Mouse (Mus musculus): ENCODE data around the gene 1700022I11Rik. TPM values are rescaled to one million over a fixed set of nuclear protein-coding genes. Genes with fewer than 3 reads are reported as not detected.

Gene 1700022I11Rik
- polyA plus RNA-seq, 1 experiment: not detected

- Histone ChIP-seq H3K9me3 (ENCODE audit: control insufficient read depth, low read length) (no peaks in the 10 kb centered on the region), H3K4me3 (replicated peaks) (no peak overlapping the region), H3K27me3 (ENCODE audit: control insufficient read depth) (peaks cover 51% of the 10 kb centered on the region), H3K4me1 (ENCODE audit: control insufficient read depth) (peaks cover 12% of the 10 kb centered on the region), H3K36me3 (ENCODE audit: control insufficient read depth) (no peaks in the 10 kb centered on the region)
- TF ChIP-seq GATA1 (IDR thresholded peaks at IDR 0.05; ENCODE audit: low read length) (no peak), TAL1 (IDR thresholded peaks at IDR 0.05; ENCODE audit: low read length) (no peak)
These were observed 20.2 kb upstream of the 1700022I11Rik start for GRCm38 (mm10) chr4:42949051-42949675.

- peak within 1 kb of the TSS; percentile 59 for H3K4me3 ChIP-seq (replicated peaks)
- peaks cover 12% of the 10 kb centered on the region for H3K4me1 ChIP-seq (ENCODE audit: control insufficient read depth)
- no peak for TF ChIP-seq TAL1 (IDR thresholded peaks at IDR 0.05; ENCODE audit: low read length)
- TF ChIP-seq GATA1 (IDR thresholded peaks at IDR 0.05; ENCODE audit: low read length): no peak
- no peaks in the 10 kb centered on the region for H3K36me3 ChIP-seq (ENCODE audit: control insufficient read depth)
- H3K9me3 ChIP-seq (ENCODE audit: control insufficient read depth, low read length): no peaks in the 10 kb centered on the region
- H3K27me3 ChIP-seq (ENCODE audit: control insufficient read depth): peaks cover 51% of the 10 kb centered on the region
These were observed 19.7 kb upstream of the 1700022I11Rik start, which contains the start of gene Dnajb5 for GRCm38 (mm10) chr4:42949676-42950051. Gene Dnajb5, plus strand, starts transcription at chr4:42949814.

- peak overlapping the region; percentile 59 for H3K4me3 ChIP-seq (replicated peaks)
- peaks cover 51% of the 10 kb centered on the region for H3K27me3 ChIP-seq (ENCODE audit: control insufficient read depth)
- TF ChIP-seq GATA1 (IDR thresholded peaks at IDR 0.05; ENCODE audit: low read length) (no peak), TAL1 (IDR thresholded peaks at IDR 0.05; ENCODE audit: low read length) (no peak)
- no peaks in the 10 kb centered on the region for H3K36me3 ChIP-seq (ENCODE audit: control insufficient read depth)
- H3K9me3 ChIP-seq (ENCODE audit: control insufficient read depth, low read length): no peaks in the 10 kb centered on the region
- peaks cover 12% of the 10 kb centered on the region for H3K4me1 ChIP-seq (ENCODE audit: control insufficient read depth)
These were observed 19.3 kb upstream of the 1700022I11Rik start for GRCm38 (mm10) chr4:42950065-42950558.

GRCm38 (mm10) chr4:42951206-42952195, 17.9 kb upstream of the 1700022I11Rik start:
- Histone ChIP-seq H3K36me3 (ENCODE audit: control insufficient read depth) (no peaks in the 10 kb centered on the region), H3K4me3 (replicated peaks) (no peak overlapping the region), H3K4me1 (ENCODE audit: control insufficient read depth) (peaks cover 12% of the 10 kb centered on the region), H3K9me3 (ENCODE audit: control insufficient read depth, low read length) (no peaks in the 10 kb centered on the region), H3K27me3 (ENCODE audit: control insufficient read depth) (peaks cover 51% of the 10 kb centered on the region)
- no peak for TF ChIP-seq TAL1 (IDR thresholded peaks at IDR 0.05; ENCODE audit: low read length)
- no peak for TF ChIP-seq GATA1 (IDR thresholded peaks at IDR 0.05; ENCODE audit: low read length)

GRCm38 (mm10) chr4:42952563-42952962, 16.8 kb upstream of the 1700022I11Rik start:
- no peaks in the 10 kb centered on the region; the same call in 1 of the 2 replicates for H3K36me3 ChIP-seq (ENCODE audit: control insufficient read depth)
- TF ChIP-seq TAL1 (IDR thresholded peaks at IDR 0.05; ENCODE audit: low read length): no peak
- TF ChIP-seq GATA1 (IDR thresholded peaks at IDR 0.05; ENCODE audit: low read length): no peak
- H3K27me3 ChIP-seq (ENCODE audit: control insufficient read depth): peaks cover 41% of the 10 kb centered on the region
- H3K4me3 ChIP-seq (replicated peaks): no peak overlapping the region
- peaks cover 12% of the 10 kb centered on the region for H3K4me1 ChIP-seq (ENCODE audit: control insufficient read depth)
- H3K9me3 ChIP-seq (ENCODE audit: control insufficient read depth, low read length): no peaks in the 10 kb centered on the region

- TF ChIP-seq TAL1 (IDR thresholded peaks at IDR 0.05; ENCODE audit: low read length) (no peak), GATA1 (IDR thresholded peaks at IDR 0.05; ENCODE audit: low read length) (no peak)
- H3K9me3 ChIP-seq (ENCODE audit: control insufficient read depth, low read length): no peaks in the 10 kb centered on the region
- peaks cover 32% of the 10 kb centered on the region for H3K27me3 ChIP-seq (ENCODE audit: control insufficient read depth)
- H3K36me3 ChIP-seq (ENCODE audit: control insufficient read depth): no peaks in the 10 kb centered on the region; the same call in 1 of the 2 replicates
- H3K4me3 ChIP-seq (replicated peaks): no peak overlapping the region
- H3K4me1 ChIP-seq (ENCODE audit: control insufficient read depth): peaks cover 12% of the 10 kb centered on the region
These were observed 15.8 kb upstream of the 1700022I11Rik start for GRCm38 (mm10) chr4:42953435-42954094.

- TF ChIP-seq GATA1 (IDR thresholded peaks at IDR 0.05; ENCODE audit: low read length): no peak
- no peak for TF ChIP-seq TAL1 (IDR thresholded peaks at IDR 0.05; ENCODE audit: low read length)
- Histone ChIP-seq H3K9me3 (ENCODE audit: control insufficient read depth, low read length) (no peaks in the 10 kb centered on the region), H3K36me3 (ENCODE audit: control insufficient read depth) (no peaks in the 10 kb centered on the region; the same call in 1 of the 2 replicates), H3K4me3 (replicated peaks) (no peak overlapping the region), H3K4me1 (ENCODE audit: control insufficient read depth) (peaks cover 11% of the 10 kb centered on the region), H3K27me3 (ENCODE audit: control insufficient read depth) (peaks cover 26% of the 10 kb centered on the region)
These were observed 15.1 kb upstream of the 1700022I11Rik start for GRCm38 (mm10) chr4:42954297-42954696.

GRCm38 (mm10) chr4:42955200-42955599, 14.2 kb upstream of the 1700022I11Rik start:
- Histone ChIP-seq H3K27me3 (ENCODE audit: control insufficient read depth) (peaks cover 20% of the 10 kb centered on the region), H3K36me3 (ENCODE audit: control insufficient read depth) (no peaks in the 10 kb centered on the region; the same call in 1 of the 2 replicates), H3K4me3 (replicated peaks) (no peak overlapping the region), H3K4me1 (ENCODE audit: control insufficient read depth) (peaks cover 2% of the 10 kb centered on the region), H3K9me3 (ENCODE audit: control insufficient read depth, low read length) (no peaks in the 10 kb centered on the region)
- TF ChIP-seq TAL1 (IDR thresholded peaks at IDR 0.05; ENCODE audit: low read length) (no peak), GATA1 (IDR thresholded peaks at IDR 0.05; ENCODE audit: low read length) (no peak)
